Mouse (Mus musculus) limb, embryonic 12.5 days (tissue): ENCODE data around the gene Fam173b. TPM values are rescaled to one million over a fixed set of nuclear protein-coding genes. Genes with fewer than 3 reads are reported as not detected.
A peak's percentile ranks its signal among the peaks of the same experiment; 100 is the strongest.
"Not testable (repeated sequence)": the region's sequence is repeated elsewhere in the genome, so short reads cannot be mapped to it uniquely, and the experiment has no call there.

Experiments
- ATAC-seq: fragments of 200-750 bp; cut with Nextera tagmentation; 2 replicates; pipeline ENCODE4 v1.8.0; 2017; ENCODE audit warnings: low read depth, moderate TSS enrichment; ENCODE audit not compliant: insufficient number of reproducible peaks, insufficient read depth, low FRiP score, low TSS enrichment
- H3K27ac ChIP-seq: fragments of 300-500 bp; sonication (generic); 2 replicates; pipeline ENCODE4 v1.5.1; 2016; ENCODE audit warnings: mild to moderate bottlenecking, moderate library complexity
- H3K27me3 ChIP-seq: fragments of 300-500 bp; sonication (generic); 2 replicates; pipeline ENCODE4 v1.6.1; 2016; ENCODE audit warnings: mild to moderate bottlenecking, moderate library complexity
- H3K36me3 ChIP-seq: fragments of 300-500 bp; sonication (generic); 2 replicates; pipeline ENCODE4 v1.6.1; 2016; ENCODE audit warnings: mild to moderate bottlenecking, moderate library complexity
- H3K4me1 ChIP-seq: fragments of 300-500 bp; sonication (generic); replicated peaks from 2 replicates; pipeline ENCODE4 v1.6.1; 2016
- H3K4me2 ChIP-seq: fragments of 300-500 bp; sonication (generic); 2 replicates; pipeline ENCODE4 v1.6.1; 2016; ENCODE audit warnings: mild to moderate bottlenecking, moderate library complexity
- H3K4me3 ChIP-seq: fragments of 300-500 bp; sonication (generic); replicated peaks from 2 replicates; pipeline ENCODE4 v1.5.1; 2016; ENCODE audit warnings: mild to moderate bottlenecking
- H3K9ac ChIP-seq: fragments of 300-500 bp; sonication (generic); replicated peaks from 2 replicates; pipeline ENCODE4 v1.6.1; 2016; ENCODE audit warnings: mild to moderate bottlenecking, moderate library complexity
- H3K9me3 ChIP-seq: fragments of 300-500 bp; sonication (generic); 2 replicates; pipeline ENCODE4 v1.6.1; 2016; ENCODE audit warnings: mild to moderate bottlenecking, moderate library complexity
- WGBS: fragments of 180-500 bp; shearing (Covaris S2); methylation state at CpG from one replicate; pipeline ENCODE4 v1.1.7; 2016; 5-methylcytosine and 5-hydroxymethylcytosine counted together
- polyA plus RNA-seq: library from polyadenylated mRNA; unstranded; fragments of >200 nt; fragmentation: Nextera tagmentation; extraction: Ambion mirVana; gene quantifications from 2 replicates; pipeline ENCODE4 v1.2.1, GENCODE M21; 2016

The Fam173b gene
- polyA plus RNA-seq, 1 experiment from 2014 or later: 11.2 TPM

- Histone ChIP-seq H3K9me3 (no peaks in the 10 kb centered on the region), H3K27me3 (no peaks in the 10 kb centered on the region), H3K4me1 (peaks cover 13% of the 10 kb centered on the region; the same call in 1 of the 2 replicates), H3K36me3 (no peaks in the 10 kb centered on the region), H3K4me3 (no peak overlapping the region), H3K4me2 (no peak overlapping the region), H3K27ac (no peak overlapping the region), H3K9ac (no peak overlapping the region)
- 0 out of 2 replicates have a peak, but pooled peaks have one; percentile 36 for ATAC-seq
- 64% methylated on average over 9 of the region's 9 CpGs for WGBS
Measured at GRCm38 (mm10) chr15:31569325-31570022, 32.2 kb upstream of the Fam173b start.

GRCm38 (mm10) chr15:31570959-31571358 is 30.7 kb upstream of the Fam173b start:
- Histone ChIP-seq H3K27ac (no peak overlapping the region), H3K27me3 (no peaks in the 10 kb centered on the region), H3K4me1 (peaks cover 13% of the 10 kb centered on the region; the same call in 1 of the 2 replicates), H3K9me3 (no peaks in the 10 kb centered on the region), H3K4me2 (no peak overlapping the region), H3K9ac (no peak overlapping the region), H3K36me3 (no peaks in the 10 kb centered on the region), H3K4me3 (no peak overlapping the region)
- 89% methylated on average over 8 of the region's 8 CpGs for WGBS
- ATAC-seq: no peak

GRCm38 (mm10) chr15:31571906-31572722 is 29.5 kb upstream of the Fam173b start:
- Histone ChIP-seq H3K36me3 (no peaks in the 10 kb centered on the region), H3K27ac (peak overlapping the region; percentile 8; the same call in 1 of the 2 replicates), H3K27me3 (no peaks in the 10 kb centered on the region), H3K9ac (no peak overlapping the region), H3K4me2 (no peak overlapping the region), H3K9me3 (no peaks in the 10 kb centered on the region), H3K4me3 (no peak overlapping the region), H3K4me1 (peaks cover 13% of the 10 kb centered on the region; the same call in 1 of the 2 replicates)
- ATAC-seq: no peak
- WGBS: 83% methylated on average over 16 of the region's 16 CpGs

GRCm38 (mm10) chr15:31573287-31573686 is 28.4 kb upstream of the Fam173b start:
- Histone ChIP-seq H3K4me1 (peaks cover 13% of the 10 kb centered on the region; the same call in 1 of the 2 replicates), H3K36me3 (no peaks in the 10 kb centered on the region), H3K4me2 (no peak overlapping the region), H3K27me3 (no peaks in the 10 kb centered on the region), H3K9me3 (no peaks in the 10 kb centered on the region), H3K27ac (no peak overlapping the region), H3K4me3 (no peak overlapping the region), H3K9ac (no peak overlapping the region)
- 83% methylated on average over 4 of the region's 4 CpGs for WGBS
- ATAC-seq: no peak

- H3K36me3 ChIP-seq: no peaks in the 10 kb centered on the region
- H3K9ac ChIP-seq: no peak overlapping the region
- no peak overlapping the region for H3K4me3 ChIP-seq
- H3K27ac ChIP-seq: no peak overlapping the region
- ATAC-seq: no peak
- H3K27me3 ChIP-seq: no peaks in the 10 kb centered on the region
- peaks cover 10% of the 10 kb centered on the region; the same call in 1 of the 2 replicates for H3K4me1 ChIP-seq
- no peaks in the 10 kb centered on the region for H3K9me3 ChIP-seq
- no peak overlapping the region for H3K4me2 ChIP-seq
Measured at GRCm38 (mm10) chr15:31573692-31574091, 28.0 kb upstream of the Fam173b start.

- Histone ChIP-seq H3K27me3 (no peaks in the 10 kb centered on the region), H3K9me3 (no peaks in the 10 kb centered on the region), H3K27ac (no peak overlapping the region), H3K4me3 (no peak overlapping the region), H3K4me1 (0 out of 2 replicates have a peak, but pooled peaks cover 9% of the 10 kb centered on the region), H3K4me2 (no peak overlapping the region), H3K9ac (no peak overlapping the region), H3K36me3 (no peaks in the 10 kb centered on the region)
- WGBS: 78% methylated on average over 5 of the region's 5 CpGs
- no peak for ATAC-seq
Measured at GRCm38 (mm10) chr15:31576076-31576475, 25.6 kb upstream of the Fam173b start.

GRCm38 (mm10) chr15:31581086-31581485 is 20.6 kb upstream of the Fam173b start:
- H3K4me1 ChIP-seq, ATAC-seq, H3K9me3 ChIP-seq, H3K36me3 ChIP-seq, H3K4me3 ChIP-seq, H3K27ac ChIP-seq, H3K4me2 ChIP-seq, H3K27me3 ChIP-seq, H3K9ac ChIP-seq: not testable (repeated sequence)
- 92% methylated on average over 2 of the region's 2 CpGs for WGBS

GRCm38 (mm10) chr15:31583304-31584085 is 18.2 kb upstream of the Fam173b start:
- Histone ChIP-seq H3K4me3 (no peak overlapping the region), H3K9me3 (no peaks in the 10 kb centered on the region), H3K36me3 (peaks cover 1% of the 10 kb centered on the region; the same call in 1 of the 2 replicates), H3K27me3 (no peaks in the 10 kb centered on the region), H3K9ac (no peak overlapping the region), H3K4me2 (no peak overlapping the region), H3K4me1 (no peaks in the 10 kb centered on the region), H3K27ac (no peak overlapping the region)
- WGBS: 92% methylated on average over 13 of the region's 13 CpGs
- no peak for ATAC-seq

- 90% methylated on average over 7 of the region's 7 CpGs for WGBS
- Histone ChIP-seq H3K9ac (no peak overlapping the region), H3K36me3 (peaks cover 19% of the 10 kb centered on the region), H3K4me3 (no peak overlapping the region), H3K27me3 (no peaks in the 10 kb centered on the region), H3K4me1 (0 out of 2 replicates have a peak, but pooled peaks cover 5% of the 10 kb centered on the region), H3K9me3 (no peaks in the 10 kb centered on the region), H3K4me2 (no peak overlapping the region), H3K27ac (no peak overlapping the region)
- no peak for ATAC-seq
Measured at GRCm38 (mm10) chr15:31585238-31585637, 16.4 kb upstream of the Fam173b start.

- Histone ChIP-seq H3K36me3 (peaks cover 27% of the 10 kb centered on the region), H3K27me3 (no peaks in the 10 kb centered on the region), H3K4me3 (no peak overlapping the region), H3K4me1 (0 out of 2 replicates have a peak, but pooled peaks cover 5% of the 10 kb centered on the region), H3K9ac (no peak overlapping the region), H3K27ac (no peak overlapping the region), H3K9me3 (no peaks in the 10 kb centered on the region), H3K4me2 (no peak overlapping the region)
- WGBS: 89% methylated on average over 5 of the region's 5 CpGs
- ATAC-seq: no peak
Measured at GRCm38 (mm10) chr15:31586088-31586487, 15.6 kb upstream of the Fam173b start.

- Histone ChIP-seq H3K4me1 (0 out of 2 replicates have a peak, but pooled peaks cover 5% of the 10 kb centered on the region), H3K4me2 (no peak overlapping the region), H3K36me3 (peaks cover 32% of the 10 kb centered on the region), H3K27me3 (no peaks in the 10 kb centered on the region), H3K4me3 (no peak overlapping the region), H3K9ac (no peak overlapping the region), H3K27ac (no peak overlapping the region), H3K9me3 (no peaks in the 10 kb centered on the region)
- 11% methylated on average over 4 of the region's 4 CpGs for WGBS
- ATAC-seq: no peak
Measured at GRCm38 (mm10) chr15:31586519-31586918, 15.1 kb upstream of the Fam173b start.
